Mouse (Mus musculus): Measurements from ENCODE around the gene Rnf39.
"Not testable (repeated sequence)": the region's sequence is repeated elsewhere in the genome, so short reads cannot be mapped to it uniquely, and the experiment has no call there.

Rnf39 gene

DNA sequence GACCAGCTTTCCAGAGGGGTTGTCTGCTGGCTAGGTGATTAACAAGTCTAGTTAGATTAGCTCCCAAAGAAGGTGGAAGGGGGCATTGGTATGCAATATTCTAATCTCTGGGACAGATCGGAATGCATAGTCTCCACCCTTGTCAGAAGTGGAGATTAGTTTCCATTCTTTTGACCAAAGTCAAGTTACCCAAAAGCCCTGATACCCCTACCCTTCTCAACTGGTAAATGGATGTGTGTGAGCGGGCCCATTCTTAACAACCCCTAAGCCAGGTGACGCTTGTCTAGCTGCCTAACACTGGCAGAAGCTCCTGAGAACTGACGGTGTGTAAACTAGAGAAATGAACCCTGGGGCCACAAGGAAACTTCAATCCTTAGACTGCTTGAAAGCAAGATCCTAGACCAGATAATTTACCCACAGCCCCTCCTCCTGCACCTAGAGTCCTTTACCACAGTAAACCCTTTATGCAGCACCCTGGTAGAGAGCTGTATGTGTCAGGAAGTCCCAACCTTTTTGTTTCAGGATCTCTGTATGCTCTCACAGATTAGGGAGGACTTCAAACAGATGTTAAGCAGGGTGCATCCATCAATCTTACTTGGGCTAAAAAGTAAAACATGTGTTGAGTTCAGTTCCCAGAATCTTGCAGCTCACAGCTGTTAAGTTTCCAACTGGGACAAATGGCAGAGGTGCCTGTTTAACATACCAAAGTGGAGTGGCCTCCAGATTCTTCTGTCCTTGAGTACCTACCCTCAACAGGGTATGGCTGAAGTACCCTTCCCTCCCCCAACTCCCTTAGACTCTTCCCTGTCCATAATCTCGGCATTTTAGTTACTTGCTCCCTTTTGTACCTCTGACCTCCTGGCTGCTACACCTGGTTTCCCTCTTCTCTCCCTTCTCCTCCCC is 39.8 kb downstream of the Rnf39 start:
- no peak for DNase-seq (ENCODE audit: low spot score)

DNA sequence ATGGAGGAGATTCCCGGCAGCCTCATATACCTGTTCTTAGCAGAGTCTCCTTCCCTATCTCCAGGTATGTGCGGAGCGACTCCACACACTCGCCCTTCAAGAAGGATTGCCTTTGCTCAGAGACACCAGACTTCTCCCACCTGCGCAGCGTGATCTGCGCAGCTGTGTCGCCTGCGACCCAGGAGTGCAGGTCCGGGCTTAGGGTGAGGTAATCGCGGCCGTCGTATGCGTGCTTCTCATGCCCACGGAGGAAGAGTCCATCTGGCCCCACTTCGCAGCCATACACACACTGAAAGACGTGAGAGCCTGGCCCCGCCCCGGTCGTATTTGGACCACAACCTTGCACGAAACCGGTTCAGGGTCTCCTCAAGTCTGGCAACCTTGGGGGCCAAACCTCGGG is 45.8 kb downstream of the Rnf39 start:
- no peak for DNase-seq (ENCODE audit: low spot score)

DNA sequence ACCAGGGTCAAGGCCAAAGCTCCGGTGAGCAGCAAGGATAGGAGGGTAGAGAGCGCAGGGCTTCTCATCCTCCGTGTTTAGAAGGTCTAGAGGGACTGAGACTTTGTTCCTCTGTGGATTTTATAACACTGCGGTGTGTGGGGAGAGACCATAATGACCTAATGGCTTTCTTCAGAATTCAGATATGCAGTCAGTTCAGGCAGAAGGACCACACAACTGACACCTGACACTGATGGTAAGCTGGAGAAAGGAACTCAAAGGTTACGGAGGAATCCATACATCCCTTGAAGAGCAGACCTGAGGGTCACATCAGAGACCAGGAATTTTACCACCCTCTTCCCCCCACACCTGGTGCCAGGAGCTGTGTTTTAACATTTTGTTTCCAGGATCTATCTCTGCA is 46.7 kb downstream of the Rnf39 start, which contains the start of gene H2-M5:
H2-M5 (minus strand) TSS at position 101 of the 400 bp plus-strand sequence.
- no peak for DNase-seq (ENCODE audit: low spot score)

DNA sequence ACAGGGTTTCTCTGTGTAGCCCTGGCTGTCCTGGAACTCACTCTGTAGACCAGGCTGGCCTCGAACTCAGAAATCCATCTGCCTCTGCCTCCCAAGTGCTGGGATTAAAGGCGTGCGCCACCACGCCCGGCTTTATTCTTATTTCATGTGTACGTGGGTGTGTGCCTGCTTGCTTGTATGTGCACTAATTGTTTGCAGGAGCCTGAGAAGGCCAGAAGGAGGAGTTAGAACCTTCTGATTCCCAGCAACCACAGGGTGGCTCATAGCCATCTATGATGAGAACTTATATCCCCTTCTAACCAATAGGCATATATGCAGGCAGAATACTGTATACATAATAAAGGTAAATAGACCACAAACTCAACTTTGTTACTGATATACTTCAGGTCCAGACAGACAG is 47.9 kb downstream of the Rnf39 start:
- not testable (repeated sequence) for DNase-seq (ENCODE audit: low spot score)

DNA sequence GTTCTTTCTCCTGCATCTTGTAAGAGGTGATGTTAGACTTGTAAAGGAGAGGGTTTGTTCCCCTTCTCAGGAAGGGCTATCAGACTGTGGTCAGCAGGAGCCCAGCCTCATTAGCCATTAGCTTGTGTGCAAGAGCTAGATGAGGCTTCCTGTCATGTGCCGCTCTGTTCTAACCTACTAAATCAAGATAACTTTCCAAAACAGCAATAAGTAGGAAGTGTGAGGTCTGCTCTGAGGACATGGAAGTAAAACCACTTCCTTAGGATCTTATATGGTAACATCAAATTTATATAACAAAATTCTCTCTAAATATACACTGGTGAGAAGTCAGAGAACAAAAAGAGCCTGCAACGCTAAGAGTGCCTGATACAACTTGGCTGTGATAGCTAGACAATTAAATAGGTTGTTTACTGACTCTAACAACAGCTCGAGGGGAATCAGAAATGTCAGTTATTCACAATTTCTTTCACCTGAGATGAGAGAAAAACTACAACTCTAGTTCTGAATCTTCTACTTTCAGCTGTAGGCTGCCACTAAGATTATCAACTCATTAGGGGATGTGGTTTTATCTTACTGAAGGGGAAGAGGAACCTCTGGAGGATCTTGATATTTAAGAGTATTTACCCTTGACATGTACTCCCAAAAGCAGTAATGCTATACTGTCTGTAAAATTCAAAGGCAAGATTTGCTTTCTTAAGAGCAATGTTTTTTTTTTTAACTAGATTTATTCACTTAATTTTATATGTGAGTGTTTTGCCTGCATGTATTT is 49.8 kb downstream of the Rnf39 start:
- DNase-seq (ENCODE audit: low spot score): no peak

DNA sequence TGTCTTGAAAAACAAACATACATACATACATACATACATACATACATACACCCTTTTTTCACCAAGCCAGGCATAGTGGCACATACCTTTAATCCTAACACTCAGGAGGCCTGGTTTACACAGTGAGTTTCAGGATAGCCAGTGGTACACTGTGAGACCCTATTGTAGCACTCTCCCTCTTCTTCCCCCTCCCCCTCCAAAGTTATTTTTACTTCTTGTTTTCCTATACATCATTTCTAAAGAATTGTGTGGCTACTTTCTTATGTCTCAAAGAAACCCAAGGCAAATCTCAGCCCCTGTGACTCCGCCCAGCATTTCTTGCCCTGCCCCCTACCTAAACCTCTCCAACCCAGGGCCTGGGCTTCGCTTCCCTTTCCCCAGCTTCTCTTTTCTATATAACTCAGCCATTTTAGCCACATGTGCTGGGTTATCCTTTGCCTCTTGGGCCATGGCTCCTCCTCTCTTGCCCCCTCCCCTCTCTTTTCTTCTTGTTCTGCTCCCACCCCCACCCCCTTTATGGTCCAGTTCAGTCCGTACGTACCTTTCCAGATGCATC is 51.1 kb downstream of the Rnf39 start:
- no peak for DNase-seq (ENCODE audit: low spot score)

- no peak for DNase-seq (ENCODE audit: low spot score)
Observed at GRCm38 (mm10) chr17:36994528-36994927, 51.8 kb downstream of the Rnf39 start.

GRCm38 (mm10) chr17:36995448-36995847 is 52.7 kb downstream of the Rnf39 start:
- DNase-seq (ENCODE audit: low spot score): no peak

DNA sequence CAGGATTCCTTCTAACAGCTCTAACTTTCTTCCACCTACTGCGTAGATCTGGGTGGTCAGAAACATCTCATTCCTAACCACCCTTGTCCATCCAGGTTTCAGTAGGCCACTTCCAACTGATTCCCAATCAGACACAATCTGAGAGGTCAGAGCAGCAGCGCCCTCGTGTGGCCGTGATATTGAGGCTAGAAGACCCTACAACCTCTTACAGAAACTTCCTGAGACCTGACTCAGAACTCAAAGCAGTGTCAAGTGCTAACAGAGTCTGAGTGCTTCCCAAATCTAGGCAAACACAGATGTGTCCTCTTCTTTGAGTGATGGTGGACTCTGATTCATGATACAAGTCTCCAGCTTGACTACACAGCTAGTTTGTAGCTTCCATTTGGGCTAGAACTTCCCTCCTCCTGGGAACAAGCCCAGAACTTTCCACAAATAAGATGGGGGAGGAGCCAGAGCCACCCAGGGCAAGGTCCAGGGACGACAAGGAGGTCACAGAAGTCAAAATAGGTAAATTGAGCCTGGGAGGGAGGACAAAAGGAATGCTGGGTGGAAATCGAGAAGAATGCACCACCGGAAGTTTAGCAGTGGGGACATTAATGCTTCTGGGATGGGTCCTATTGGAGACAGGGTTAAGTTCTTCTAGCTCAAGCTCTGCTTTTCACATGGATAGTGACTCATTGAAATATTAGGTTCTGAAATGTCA is 54.5 kb downstream of the Rnf39 start:
- peak; percentile 89 for DNase-seq (ENCODE audit: low spot score)

Data from urinary bladder, postnatal 14 days (tissue).